Mouse (Mus musculus) kidney, postnatal 0 days (tissue): ENCODE measurements around the gene Sstr3. TPM values are rescaled to one million over a fixed set of nuclear protein-coding genes. Genes with fewer than 3 reads are reported as not detected.
A peak's percentile ranks its signal among the peaks of the same experiment; 100 is the strongest.

Experiments used
- ATAC-seq: fragments of 200-750 bp; cut with Nextera tagmentation; replicated peaks from 2 replicates; pipeline ENCODE4 v1.8.0; 2017; ENCODE audit warnings: low read depth, moderate number of reproducible peaks, moderate TSS enrichment, moderate library complexity; ENCODE audit not compliant: low FRiP score
- DNase-seq: peaks from one replicate; pipeline ENCODE4 v3.0.0-alpha.2; 2016; ENCODE audit warnings: low spot score
- H3K27ac ChIP-seq: fragments of 300-500 bp; sonication (generic); 2 replicates; pipeline ENCODE4 v1.5.1; 2014; ENCODE audit warnings: mild to moderate bottlenecking
- H3K27me3 ChIP-seq: fragments of 300-500 bp; sonication (generic); 2 replicates; pipeline ENCODE4 v1.6.1; 2014; ENCODE audit warnings: low read length, mixed read lengths; ENCODE audit not compliant: insufficient read depth
- H3K36me3 ChIP-seq: fragments of 300-500 bp; sonication (generic); 2 replicates; pipeline ENCODE4 v1.6.1; 2014; ENCODE audit warnings: low read length, mixed read lengths; ENCODE audit not compliant: insufficient read depth
- H3K4me1 ChIP-seq: fragments of 300-500 bp; sonication (generic); replicated peaks from 2 replicates; pipeline ENCODE4 v1.6.1; 2014; ENCODE audit warnings: antibody characterized with exemption, low read length, mixed read lengths; ENCODE audit not compliant: insufficient read depth
- H3K4me2 ChIP-seq: fragments of 300-500 bp; sonication (generic); 2 replicates; pipeline ENCODE4 v1.6.1; 2014; ENCODE audit warnings: mild to moderate bottlenecking, low read length, moderate library complexity, mixed read lengths
- H3K4me3 ChIP-seq: fragments of 300-500 bp; sonication (generic); replicated peaks from 2 replicates; pipeline ENCODE4 v1.5.1; 2014; ENCODE audit warnings: low read depth, low read length
- H3K9ac ChIP-seq: fragments of 300-500 bp; sonication (generic); 2 replicates; pipeline ENCODE4 v1.6.1; 2014; ENCODE audit warnings: low read depth, low read length
- H3K9me3 ChIP-seq: fragments of 300-500 bp; sonication (generic); replicated peaks from 2 replicates; pipeline ENCODE4 v1.6.1; 2016; ENCODE audit warnings: low read length, inconsistent platforms, mixed read lengths
- CTCF ChIP-seq: IDR thresholded peaks from 2 replicates; pipeline ENCODE4 v1.5.1; 2016; ENCODE audit warnings: antibody characterized with exemption, low read depth, mild to moderate bottlenecking, moderate library complexity
- WGBS: fragments of 180-500 bp; shearing (Covaris S2); extraction: QIAGEN DNeasy Blood & Tissue Kit; methylation state at CpG from one replicate; pipeline ENCODE4 v1.1.7; 2014; 5-methylcytosine and 5-hydroxymethylcytosine counted together
- polyA plus RNA-seq: library from polyadenylated mRNA; unstranded; fragments of >200 nt; fragmentation: Nextera tagmentation; extraction: Ambion mirVana; gene quantifications from 2 replicates; pipeline ENCODE4 v1.2.1, GENCODE M21; 2015

The Sstr3 gene
- polyA plus RNA-seq, 1 experiment from 2014 or later: 0.28 TPM

- ATAC-seq: 0 out of 2 replicates have a peak, but pooled peaks have one; percentile 21
- Histone ChIP-seq H3K4me3 (no peak overlapping the region), H3K4me2 (no peak overlapping the region), H3K36me3 (no peaks in the 10 kb centered on the region), H3K27ac (no peak overlapping the region), H3K27me3 (no peaks in the 10 kb centered on the region), H3K9ac (no peak overlapping the region), H3K4me1 (no peaks in the 10 kb centered on the region), H3K9me3 (no peaks in the 10 kb centered on the region; the same call in 1 of the 2 replicates)
- DNase-seq: no peak
- 0 out of 2 replicates have a peak, but pooled peaks have one; percentile 4 for TF ChIP-seq CTCF
- WGBS: 65% methylated on average over 4 of the region's 4 CpGs
These were observed 4.8 kb upstream of the Sstr3 start for GRCm38 (mm10) chr15:78549189-78549734.

- 52% methylated on average over 8 of the region's 8 CpGs for WGBS
- H3K9ac ChIP-seq: no peak overlapping the region
- H3K4me3 ChIP-seq: no peak overlapping the region
- DNase-seq (no peak), ATAC-seq (no peak)
- no peak overlapping the region for H3K4me2 ChIP-seq
- TF ChIP-seq CTCF: no peak
- H3K36me3 ChIP-seq: no peaks in the 10 kb centered on the region
- H3K27ac ChIP-seq: no peak overlapping the region
- no peaks in the 10 kb centered on the region for H3K27me3 ChIP-seq
- no peaks in the 10 kb centered on the region for H3K4me1 ChIP-seq
- no peaks in the 10 kb centered on the region; the same call in 1 of the 2 replicates for H3K9me3 ChIP-seq
These were observed 4.2 kb upstream of the Sstr3 start for GRCm38 (mm10) chr15:78548711-78549110.

DNA sequence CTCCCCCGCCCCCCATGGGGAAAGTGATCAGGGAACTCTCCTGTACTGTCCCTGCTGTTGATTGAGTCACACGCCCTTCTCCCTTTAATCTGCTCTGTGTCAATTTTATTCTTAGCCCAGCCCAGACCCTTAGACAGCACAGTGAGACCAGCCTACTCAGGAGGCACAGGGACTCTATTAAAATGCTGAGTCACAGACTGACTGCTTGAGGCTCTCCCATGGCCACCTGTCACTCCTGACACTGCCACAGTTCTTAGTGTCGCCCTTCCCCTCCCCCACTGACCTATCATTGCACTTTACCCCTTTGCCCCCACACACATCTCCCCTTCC is 3.8 kb upstream of the Sstr3 start:
- Histone ChIP-seq H3K4me1 (no peaks in the 10 kb centered on the region), H3K4me3 (no peak overlapping the region), H3K36me3 (no peaks in the 10 kb centered on the region), H3K27ac (no peak overlapping the region), H3K4me2 (no peak overlapping the region), H3K9ac (no peak overlapping the region), H3K9me3 (no peaks in the 10 kb centered on the region; the same call in 1 of the 2 replicates), H3K27me3 (no peaks in the 10 kb centered on the region)
- ATAC-seq: peak; percentile 26
- TF ChIP-seq CTCF: no peak
- WGBS: 41% methylated on average over 3 of the region's 3 CpGs
- DNase-seq: no peak

DNA sequence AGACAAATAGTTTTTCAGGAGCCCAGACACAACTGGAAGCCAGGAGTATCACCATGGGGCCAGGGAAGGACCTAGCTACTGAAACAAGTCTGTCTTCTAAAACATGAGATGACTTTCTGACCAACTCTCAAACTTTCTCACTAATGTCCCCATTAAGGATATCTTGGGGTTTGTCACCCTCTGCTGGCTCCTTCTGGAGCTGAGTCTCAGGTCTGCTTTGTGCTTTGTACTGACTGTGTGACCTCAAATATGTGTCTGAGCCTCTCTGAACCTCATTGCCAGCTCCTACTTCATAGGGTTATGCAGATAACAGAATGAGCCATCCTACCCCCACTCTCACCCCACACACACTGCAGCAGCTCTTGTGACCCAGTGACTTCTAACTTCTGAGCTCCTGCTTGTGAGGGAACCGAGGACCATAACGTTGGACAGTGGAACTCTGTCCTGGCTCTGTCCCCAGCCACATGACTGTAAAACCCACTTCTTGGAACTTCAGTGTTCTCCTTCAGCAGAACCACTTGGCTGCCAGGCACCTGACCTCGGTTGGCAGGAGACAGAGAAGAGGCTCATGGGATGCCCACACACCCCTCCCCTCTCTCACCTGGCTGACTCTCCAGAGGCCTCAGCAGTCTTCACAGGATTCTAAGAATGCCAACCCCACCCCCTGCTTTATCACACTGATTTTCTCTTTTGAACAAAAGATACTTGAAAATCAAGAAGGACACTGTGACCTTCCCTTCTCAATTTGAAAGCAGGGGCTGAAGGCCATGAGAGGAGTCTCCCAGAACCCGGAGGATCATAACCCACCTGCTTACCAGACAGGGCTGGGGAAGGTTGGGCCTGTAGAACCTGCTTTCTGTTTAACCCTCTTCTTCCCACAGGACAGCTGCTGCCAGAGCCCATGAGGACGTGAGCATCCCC is 3.2 kb upstream of the Sstr3 start:
- DNase-seq: peak; percentile 51
- TF ChIP-seq CTCF: peak; percentile 62

GRCm38 (mm10) chr15:78546060-78546459 is 1.6 kb upstream of the Sstr3 start:
- WGBS: 82% methylated on average over 4 of the region's 4 CpGs

More for the DNA sequence above, 3.2 kb upstream of the Sstr3 start:
- ATAC-seq: no peak
- no peaks in the 10 kb centered on the region for H3K36me3 ChIP-seq
- no peak overlapping the region for H3K9ac ChIP-seq
- no peak overlapping the region for H3K27ac ChIP-seq
- WGBS: 40% methylated on average over 5 of the region's 5 CpGs
- no peaks in the 10 kb centered on the region for H3K4me1 ChIP-seq
- H3K9me3 ChIP-seq: no peaks in the 10 kb centered on the region
- no peak overlapping the region for H3K4me3 ChIP-seq
- H3K4me2 ChIP-seq: no peak overlapping the region
- H3K27me3 ChIP-seq: no peaks in the 10 kb centered on the region

GRCm38 (mm10) chr15:78544041-78544440 is 444 bp downstream of the Sstr3 start:
- TF ChIP-seq CTCF: no peak
- Histone ChIP-seq H3K36me3 (no peaks in the 10 kb centered on the region), H3K4me3 (no peak overlapping the region), H3K27me3 (no peaks in the 10 kb centered on the region), H3K4me1 (no peaks in the 10 kb centered on the region; the same call in 1 of the 2 replicates), H3K9ac (no peak overlapping the region), H3K9me3 (no peaks in the 10 kb centered on the region), H3K27ac (no peak overlapping the region), H3K4me2 (no peak overlapping the region)
- DNase-seq (no peak), ATAC-seq (no peak)
- WGBS: 53% methylated on average over 15 of the region's 15 CpGs

More at GRCm38 (mm10) chr15:78546060-78546459, 1.6 kb upstream of the Sstr3 start:
- Histone ChIP-seq H3K27me3 (no peaks in the 10 kb centered on the region), H3K4me3 (no peak overlapping the region), H3K27ac (no peak overlapping the region), H3K36me3 (no peaks in the 10 kb centered on the region), H3K4me2 (no peak overlapping the region), H3K4me1 (no peaks in the 10 kb centered on the region; the same call in 1 of the 2 replicates), H3K9ac (no peak overlapping the region), H3K9me3 (no peaks in the 10 kb centered on the region)
- no peak for DNase-seq
- no peak for TF ChIP-seq CTCF
- no peak for ATAC-seq
